Mouse (Mus musculus) embryo, embryonic 10.5 days (tissue): ENCODE data around the gene Gm10318.

Experiments
- DNase-seq: peaks from one replicate; pipeline ENCODE4 v3.0.0-alpha.2; 2015; ENCODE audit warnings: low spot score

Gm10318 gene

GRCm38 (mm10) chr10:77852559-77852958 lies at the start of gene Gm10318:
Gene Gm10318 (plus strand): TSS chr10:77852859.
- DNase-seq = no peak

- no peak for DNase-seq
These were observed 48.6 kb upstream of the Gm10318 start for GRCm38 (mm10) chr10:77804095-77804494.

- DNase-seq = no peak
These were observed 40.9 kb upstream of the Gm10318 start, which contains the start of gene Gm9507 for GRCm38 (mm10) chr10:77811743-77812142. Gene Gm9507 (minus strand): TSS chr10:77811843.

- no peak for DNase-seq
These were observed 38.3 kb upstream of the Gm10318 start, which contains the start of gene Gm2696 for GRCm38 (mm10) chr10:77814382-77814781. Gene Gm2696 (plus strand): TSS chr10:77814682.

GRCm38 (mm10) chr10:77815514-77815913 lies 37.1 kb upstream of the Gm10318 start:
- DNase-seq = peak; percentile 51

- DNase-seq = no peak
These were observed 34.1 kb upstream of the Gm10318 start for GRCm38 (mm10) chr10:77818523-77818922.

GRCm38 (mm10) chr10:77819203-77819602 lies 33.5 kb upstream of the Gm10318 start:
- no peak for DNase-seq

- no peak for DNase-seq
These were observed 25.7 kb upstream of the Gm10318 start, which contains the start of gene Krtap10-4 for GRCm38 (mm10) chr10:77826951-77827350. Gene Krtap10-4 (minus strand): TSS chr10:77827095.

GRCm38 (mm10) chr10:77835647-77836046 lies 17.0 kb upstream of the Gm10318 start, which contains the start of gene Krtap10-10:
Gene Krtap10-10 (plus strand): TSS chr10:77835947.
- DNase-seq = no peak

GRCm38 (mm10) chr10:77839006-77839405 lies 13.7 kb upstream of the Gm10318 start:
- DNase-seq = no peak

GRCm38 (mm10) chr10:77846503-77846902 lies 6.2 kb upstream of the Gm10318 start, which contains the start of gene Gm36176:
Gene Gm36176 (plus strand): TSS chr10:77846803.
- no peak for DNase-seq

- DNase-seq = no peak
These were observed 5.7 kb upstream of the Gm10318 start for GRCm38 (mm10) chr10:77846961-77847360.

GRCm38 (mm10) chr10:77847538-77847937 lies 5.1 kb upstream of the Gm10318 start:
- DNase-seq = no peak

GRCm38 (mm10) chr10:77861675-77862074 lies 9.0 kb downstream of the Gm10318 start, which contains the start of gene Gm3285:
Gene Gm3285 (plus strand): TSS chr10:77861975.
- no peak for DNase-seq

GRCm38 (mm10) chr10:77864067-77864761 lies 11.6 kb downstream of the Gm10318 start:
- peak; percentile 79 for DNase-seq

- DNase-seq = no peak
These were observed 12.1 kb downstream of the Gm10318 start for GRCm38 (mm10) chr10:77864762-77865143.

GRCm38 (mm10) chr10:77867546-77867945 lies 14.9 kb downstream of the Gm10318 start:
- DNase-seq = peak; percentile 9

- no peak for DNase-seq
These were observed 17.0 kb downstream of the Gm10318 start for GRCm38 (mm10) chr10:77869651-77870050.

GRCm38 (mm10) chr10:77878985-77879384 lies 26.3 kb downstream of the Gm10318 start:
- DNase-seq = peak; percentile 4

- no peak for DNase-seq
These were observed 27.6 kb downstream of the Gm10318 start for GRCm38 (mm10) chr10:77880305-77880704.

GRCm38 (mm10) chr10:77882553-77882952 lies 29.9 kb downstream of the Gm10318 start:
- DNase-seq = no peak

- DNase-seq = peak; percentile 43
These were observed 33.5 kb downstream of the Gm10318 start for GRCm38 (mm10) chr10:77886007-77886747.
